Mouse (Mus musculus) liver, embryonic 14.5 days (tissue): ENCODE measurements around the gene Maats1.

Experiments used
- CTCF ChIP-seq: IDR thresholded peaks from 2 replicates; pipeline ENCODE4 v1.5.1; 2016; ENCODE audit warnings: antibody characterized with exemption, low read depth, control low read depth
- EP300 ChIP-seq: IDR thresholded peaks from 2 replicates; pipeline ENCODE4 v1.6.1; 2016; ENCODE audit warnings: antibody characterized with exemption, low read depth

GRCm38 (mm10) chr16:38354185-38354913 lies 12.4 kb upstream of the Maats1 start:
- TF ChIP-seq EP300 (no peak), CTCF (no peak)
